Mouse (Mus musculus) brain, embryonic 14.5 days (tissue): ENCODE data around the gene Hspb2.

Experiments
- CTCF ChIP-seq: fragments of 200-500 bp; IDR thresholded peaks from 2 replicates; pipeline ENCODE4 v1.5.1; 2012; ENCODE audit warnings: inconsistent platforms, mild to moderate bottlenecking, moderate library complexity, borderline replicate concordance; ENCODE audit not compliant: insufficient read depth, insufficient read length; ENCODE audit errors: extremely low read depth
- POLR2A ChIP-seq: fragments of 200-500 bp; IDR thresholded peaks from 2 replicates; pipeline ENCODE4 v1.6.1; 2012; ENCODE audit warnings: mild to moderate bottlenecking, inconsistent platforms, borderline replicate concordance; ENCODE audit not compliant: poor library complexity, insufficient read depth, insufficient read length, severe bottlenecking; ENCODE audit errors: extremely low read depth

GRCm38 (mm10) chr9:50795266-50795665 is 43.1 kb upstream of the Hspb2 start:
- no peak for TF ChIP-seq POLR2A
- no peak for TF ChIP-seq CTCF
